Mouse (Mus musculus) stomach, postnatal 0 days (tissue): ENCODE data around the gene Patz1.

Experiments used
- CTCF ChIP-seq: IDR thresholded peaks from 2 replicates; pipeline ENCODE4 v1.5.1; 2016; ENCODE audit warnings: antibody characterized with exemption, low read depth, mild to moderate bottlenecking, moderate library complexity
- EP300 ChIP-seq: optimal IDR thresholded peaks from 2 replicates; pipeline ENCODE3; 2016; ENCODE audit warnings: antibody characterized with exemption

DNA sequence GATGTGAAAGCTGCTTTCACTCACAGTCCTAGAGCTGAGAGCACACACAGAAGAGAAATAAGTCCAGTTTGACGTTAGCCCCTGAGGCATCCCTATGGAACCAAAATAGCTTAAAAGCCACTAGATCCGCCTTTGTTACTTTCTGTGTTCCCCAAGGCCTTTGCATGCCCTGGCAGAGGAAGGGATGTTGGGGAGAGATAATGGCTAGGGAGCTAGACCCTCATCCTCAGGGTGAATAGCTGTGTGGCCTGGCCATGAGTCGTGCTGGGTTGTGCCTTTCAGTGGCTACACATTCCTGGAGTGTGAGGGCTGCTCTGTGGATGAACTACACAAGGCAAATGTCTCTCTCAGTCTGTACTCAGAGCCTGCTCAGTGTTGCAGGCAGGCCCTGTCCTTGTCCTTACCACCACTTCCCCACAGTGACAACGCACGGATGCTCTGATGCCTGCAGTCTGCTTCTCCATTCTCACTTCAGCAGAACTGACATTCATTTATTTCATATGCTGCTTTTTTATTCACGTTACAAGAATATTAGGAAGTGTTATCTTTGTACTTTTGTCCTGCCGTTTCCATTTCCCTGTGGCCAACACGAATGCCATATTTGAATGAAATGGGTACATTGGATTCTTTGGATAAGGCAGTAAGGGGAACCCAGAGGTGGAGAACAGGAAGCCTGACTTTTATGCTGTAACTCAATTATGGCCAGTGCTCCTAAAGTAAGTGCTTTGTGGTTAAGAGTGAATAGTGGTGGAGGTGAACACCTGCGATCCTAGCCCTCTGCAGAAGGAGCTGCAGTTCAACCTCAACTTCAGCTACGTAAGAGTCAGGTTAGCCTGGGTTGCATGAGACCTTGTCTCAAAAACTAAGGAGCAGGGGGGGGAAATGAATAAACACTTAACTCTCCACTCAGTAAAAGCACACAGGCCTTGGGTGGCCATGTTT, 9.5 kb downstream of the Patz1 start:
- no peak for TF ChIP-seq CTCF
- no peak for TF ChIP-seq EP300
